Mouse (Mus musculus) kidney, adult 2 months (tissue): Measurements from ENCODE around the gene Ckm.

Experiments used
- CTCF ChIP-seq: fragments of 200-500 bp; conservative IDR thresholded peaks from 2 replicates; pipeline ENCODE4 v1.5.1; 2011; ENCODE audit warnings: low read depth, mild to moderate bottlenecking, control low read depth, low read length, moderate library complexity, mixed read lengths; ENCODE audit not compliant: insufficient read depth, insufficient read length
- POLR2A ChIP-seq: fragments of 200-500 bp; IDR thresholded peaks from one replicate; pipeline ENCODE4 v1.6.1; 2011; ENCODE audit warnings: low read depth, low read length, control low read depth

DNA sequence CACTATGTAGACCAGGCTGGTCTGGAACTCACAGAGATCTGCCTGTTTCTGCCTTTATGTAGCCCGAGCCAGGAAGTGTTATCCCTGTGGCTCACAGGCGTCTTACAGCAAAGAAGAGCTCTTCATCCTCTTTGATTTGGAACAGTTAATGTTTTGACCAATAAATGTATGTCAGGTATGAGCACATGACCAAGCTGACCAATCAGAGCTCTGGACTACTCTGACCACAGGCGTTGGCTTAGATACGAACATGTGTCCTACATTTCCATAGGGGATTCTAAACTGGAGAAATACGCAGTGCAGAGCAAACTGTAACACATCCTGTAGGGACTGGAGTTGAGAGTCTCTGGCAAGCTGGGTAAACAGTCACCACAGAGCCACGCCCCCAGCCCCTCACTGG is 22.3 kb downstream of the Ckm start:
- TF ChIP-seq POLR2A (no peak), CTCF (no peak)
